15 mouse cellular contexts compared by ENCODE assay signal in genomic region chr2:155949362-155949761, GRCm38 (mm10). TPM values are rescaled to one million over a fixed set of nuclear protein-coding genes. Genes with fewer than 3 reads are reported as not detected.
A peak's percentile ranks its signal among the peaks of the same experiment; 100 is the strongest.
DNase-seq lines count a peak whose midpoint lies in the region; ATAC-seq lines count a peak whose summit lies in the region.
"Had no signal": no experiment of that assay in that cellular context is flagged by ENCODE, and none has a peak within 500 bp of the region (broad histone marks: within the 10 kb centered on the region; RNA-seq: fewer than 3 reads in every experiment).

No protein-coding gene starts in this region.

- no peak overlapping the region for H3K4me3 ChIP-seq in forebrain, embryonic 12.5 days (replicated peaks)
- no peak overlapping the region for H3K4me3 ChIP-seq in forebrain, embryonic 16.5 days (replicated peaks; ENCODE audit: low read length)
- H3K4me3 ChIP-seq in embryonic facial prominence, embryonic 13.5 days, result no peak overlapping the region
- H3K4me3 ChIP-seq in limb, embryonic 11.5 days (ENCODE audit: low read depth, low read length), result no peak overlapping the region
- H3K4me3 ChIP-seq: intestine, embryonic 15.5 days had no signal

- WGBS in forebrain, embryonic 12.5 days, result 18% methylated on average over 6 of the region's 6 CpGs
- WGBS in forebrain, embryonic 16.5 days, result 8% methylated on average over 6 of the region's 6 CpGs
- 9% methylated on average over 6 of the region's 6 CpGs for WGBS in embryonic facial prominence, embryonic 13.5 days
- under 1% methylated on average over 6 of the region's 6 CpGs for WGBS in limb, embryonic 11.5 days

- no peak overlapping the region for H3K4me2 ChIP-seq in forebrain, embryonic 12.5 days
- H3K4me2 ChIP-seq in forebrain, embryonic 16.5 days (ENCODE audit: low read length), result no peak overlapping the region
- no peak overlapping the region for H3K4me2 ChIP-seq in embryonic facial prominence, embryonic 13.5 days
- peak overlapping the region; percentile 17 for H3K4me2 ChIP-seq in limb, embryonic 11.5 days (ENCODE audit: low read depth, severe bottlenecking)
- H3K4me2 ChIP-seq: intestine, embryonic 15.5 days had no signal

- H3K9ac ChIP-seq in forebrain, embryonic 12.5 days, result peak overlapping the region; percentile 7; the same call in 1 of the 2 replicates
- no peak overlapping the region for H3K9ac ChIP-seq in forebrain, embryonic 16.5 days (replicated peaks; ENCODE audit: low read depth, low read length)
- H3K9ac ChIP-seq in embryonic facial prominence, embryonic 13.5 days, result 0 out of 2 replicates have a peak overlapping the region, but pooled peaks have one; percentile 16
- H3K9ac ChIP-seq in limb, embryonic 11.5 days (ENCODE audit: low read length), result no peak overlapping the region
- H3K9ac ChIP-seq: intestine, embryonic 15.5 days; liver, embryonic 14.5 days had no signal

- peak; percentile 87 for DNase-seq in 3T3-L1 (ENCODE audit: low read depth, low spot score)
- peak; percentile 78 for DNase-seq in limb, embryonic 11.5 days (ENCODE audit: low spot score)
- no peak for DNase-seq in right cerebral cortex, postnatal 25 days
- no peak for DNase-seq in thymus, postnatal 25 days
- no peak for DNase-seq in kidney, adult 11 months
- DNase-seq: adrenal gland, postnatal 25 days; cerebellum, adult 9-11 months; spleen, adult 18-20 months; thymus, postnatal 14 days had no signal

- peaks cover 35% of the 10 kb centered on the region for H3K4me1 ChIP-seq in forebrain, embryonic 12.5 days
- peaks cover 13% of the 10 kb centered on the region; the same call in 1 of the 2 replicates for H3K4me1 ChIP-seq in forebrain, embryonic 16.5 days (replicated peaks; ENCODE audit: control insufficient read depth, insufficient read depth, low read length)
- peaks cover 47% of the 10 kb centered on the region for H3K4me1 ChIP-seq in embryonic facial prominence, embryonic 13.5 days
- H3K4me1 ChIP-seq in limb, embryonic 11.5 days (ENCODE audit: control insufficient read depth, insufficient read depth, low read length), result peaks cover 22% of the 10 kb centered on the region

- H3K27ac ChIP-seq in forebrain, embryonic 12.5 days, result no peak overlapping the region
- no peak overlapping the region for H3K27ac ChIP-seq in forebrain, embryonic 16.5 days (ENCODE audit: low read length)
- no peak overlapping the region for H3K27ac ChIP-seq in embryonic facial prominence, embryonic 13.5 days
- H3K27ac ChIP-seq in limb, embryonic 11.5 days (replicated peaks; ENCODE audit: low read depth, low read length), result 0 out of 2 replicates have a peak overlapping the region, but pooled peaks have one; percentile 26
- H3K27ac ChIP-seq: intestine, embryonic 15.5 days; liver, embryonic 14.5 days had no signal

- peaks cover 19% of the 10 kb centered on the region for H3K27me3 ChIP-seq in forebrain, embryonic 12.5 days
- H3K27me3 ChIP-seq in forebrain, embryonic 16.5 days (replicated peaks; ENCODE audit: control insufficient read depth, insufficient read depth, low read length), result no peaks in the 10 kb centered on the region; the same call in 1 of the 2 replicates
- H3K27me3 ChIP-seq in embryonic facial prominence, embryonic 13.5 days, result peaks cover 2% of the 10 kb centered on the region; the same call in 1 of the 2 replicates
- no peaks in the 10 kb centered on the region for H3K27me3 ChIP-seq in limb, embryonic 11.5 days (ENCODE audit: control insufficient read depth, insufficient read depth, low read length)
- H3K27me3 ChIP-seq: intestine, embryonic 15.5 days had no signal

- no peaks in the 10 kb centered on the region for H3K36me3 ChIP-seq in forebrain, embryonic 12.5 days (replicated peaks)
- no peaks in the 10 kb centered on the region for H3K36me3 ChIP-seq in forebrain, embryonic 16.5 days (ENCODE audit: control insufficient read depth, insufficient read depth)
- no peaks in the 10 kb centered on the region for H3K36me3 ChIP-seq in embryonic facial prominence, embryonic 13.5 days
- H3K36me3 ChIP-seq in limb, embryonic 11.5 days (ENCODE audit: control insufficient read depth, insufficient read depth, low read length), result no peaks in the 10 kb centered on the region
- H3K36me3 ChIP-seq: intestine, embryonic 15.5 days had no signal

- no peaks in the 10 kb centered on the region for H3K9me3 ChIP-seq in forebrain, embryonic 12.5 days
- no peaks in the 10 kb centered on the region for H3K9me3 ChIP-seq in forebrain, embryonic 16.5 days (ENCODE audit: control insufficient read depth, low read length)
- H3K9me3 ChIP-seq in embryonic facial prominence, embryonic 13.5 days, result no peaks in the 10 kb centered on the region
- no peaks in the 10 kb centered on the region for H3K9me3 ChIP-seq in limb, embryonic 11.5 days (ENCODE audit: control insufficient read depth, low read length)
- H3K9me3 ChIP-seq: intestine, embryonic 15.5 days had no signal

- ATAC-seq in forebrain, embryonic 12.5 days (ENCODE audit: low FRiP score), result no peak
- ATAC-seq in forebrain, embryonic 16.5 days, result no peak
- no peak for ATAC-seq in embryonic facial prominence, embryonic 13.5 days (ENCODE audit: insufficient number of reproducible peaks, insufficient read depth, low FRiP score, low TSS enrichment, low read depth)
- ATAC-seq in limb, embryonic 11.5 days (ENCODE audit: insufficient number of reproducible peaks, low FRiP score, low TSS enrichment, low read depth), result peak; percentile 61; the same call in 1 of the 2 replicates
- ATAC-seq: forebrain, embryonic 14.5 days; intestine, embryonic 15.5 days had no signal

RNA-seq across cellular contexts. Expression of gene Gdf5, which starts 4.2 kb away (rescaled TPM):
- polyA plus RNA-seq in forebrain, embryonic 12.5 days (2016; fragmentation: Nextera tagmentation; extraction: Ambion mirVana), result 2.1 and 2.9 TPM in 2 replicates
- polyA plus RNA-seq in forebrain, embryonic 16.5 days (2015; fragmentation: Nextera tagmentation; extraction: Ambion mirVana), result 2.7 and 4.5 TPM in 2 replicates
- 2.7 and 2.8 TPM in 2 replicates for polyA plus RNA-seq in embryonic facial prominence, embryonic 13.5 days (2015; fragmentation: Nextera tagmentation; extraction: Ambion mirVana)
- 18.4 and 23.3 TPM in 2 replicates for polyA plus RNA-seq in limb, embryonic 11.5 days (2014; fragmentation: Nextera tagmentation; extraction: Ambion mirVana)

RNA-seq across cellular contexts. Expression of gene Cep250, which starts 6.9 kb away (rescaled TPM):
- 28.9 and 30.5 TPM in 2 replicates for polyA plus RNA-seq in forebrain, embryonic 12.5 days (2016; fragmentation: Nextera tagmentation; extraction: Ambion mirVana)
- 17.0 and 18.9 TPM in 2 replicates for polyA plus RNA-seq in forebrain, embryonic 16.5 days (2015; fragmentation: Nextera tagmentation; extraction: Ambion mirVana)
- polyA plus RNA-seq in embryonic facial prominence, embryonic 13.5 days (2015; fragmentation: Nextera tagmentation; extraction: Ambion mirVana), result 33.0 and 35.7 TPM in 2 replicates
- 20.5 and 23.6 TPM in 2 replicates for polyA plus RNA-seq in limb, embryonic 11.5 days (2014; fragmentation: Nextera tagmentation; extraction: Ambion mirVana)

RNA-seq across cellular contexts. Expression of gene Gm15557, which starts 8.8 kb away (rescaled TPM):
- not detected in 2 replicates for polyA plus RNA-seq in forebrain, embryonic 12.5 days (2016; fragmentation: Nextera tagmentation; extraction: Ambion mirVana)
- not detected in 2 replicates for polyA plus RNA-seq in forebrain, embryonic 16.5 days (2015; fragmentation: Nextera tagmentation; extraction: Ambion mirVana)
- not detected in 2 replicates for polyA plus RNA-seq in embryonic facial prominence, embryonic 13.5 days (2015; fragmentation: Nextera tagmentation; extraction: Ambion mirVana)
- 0.33 TPM in 1 of 2 replicates, not detected in the other for polyA plus RNA-seq in limb, embryonic 11.5 days (2014; fragmentation: Nextera tagmentation; extraction: Ambion mirVana)
- polyA plus RNA-seq: forebrain, embryonic 14.5 days; intestine, embryonic 15.5 days; liver, embryonic 14.5 days had no signal

RNA-seq across cellular contexts. Expression of gene Uqcc1, which starts 19.3 kb away (rescaled TPM):
- 67.3 and 72.9 TPM in 2 replicates for polyA plus RNA-seq in forebrain, embryonic 12.5 days (2016; fragmentation: Nextera tagmentation; extraction: Ambion mirVana)
- 66.5 and 78.2 TPM in 2 replicates for polyA plus RNA-seq in forebrain, embryonic 16.5 days (2015; fragmentation: Nextera tagmentation; extraction: Ambion mirVana)
- polyA plus RNA-seq in embryonic facial prominence, embryonic 13.5 days (2015; fragmentation: Nextera tagmentation; extraction: Ambion mirVana), result 58.6 and 67.5 TPM in 2 replicates
- 60.4 and 82.2 TPM in 2 replicates for polyA plus RNA-seq in limb, embryonic 11.5 days (2014; fragmentation: Nextera tagmentation; extraction: Ambion mirVana)

RNA-seq across cellular contexts. Expression of gene 6430550D23Rik, which starts 58.4 kb away (rescaled TPM):
- 1.3 TPM in 2 replicates for polyA plus RNA-seq in forebrain, embryonic 12.5 days (2016; fragmentation: Nextera tagmentation; extraction: Ambion mirVana)
- polyA plus RNA-seq in forebrain, embryonic 16.5 days (2015; fragmentation: Nextera tagmentation; extraction: Ambion mirVana), result 1.7 and 2.4 TPM in 2 replicates
- polyA plus RNA-seq in embryonic facial prominence, embryonic 13.5 days (2015; fragmentation: Nextera tagmentation; extraction: Ambion mirVana), result 1.3 and 2.2 TPM in 2 replicates
- 1.6 and 3.1 TPM in 2 replicates for polyA plus RNA-seq in limb, embryonic 11.5 days (2014; fragmentation: Nextera tagmentation; extraction: Ambion mirVana)

Comparison
In these comparisons a context has a peak if more than half of its experiments do, and no peak if none do; other contexts are left out.
1. H3K9ac ChIP-seq: peak in forebrain, embryonic 12.5 days (single experiment) and embryonic facial prominence, embryonic 13.5 days (single experiment); none in forebrain, embryonic 16.5 days (single experiment) and limb, embryonic 11.5 days (single experiment).
2. DNase-seq: peak in 3T3-L1 (single experiment) and limb, embryonic 11.5 days (single experiment); none in right cerebral cortex, postnatal 25 days (single experiment), thymus, postnatal 25 days (single experiment) and kidney, adult 11 months (single experiment).